Mouse (Mus musculus) bone marrow, adult 2 months (tissue): Measurements from ENCODE around the gene Fxyd5.

Source experiments
- CTCF ChIP-seq: fragments of 200-500 bp; IDR thresholded peaks from 2 replicates; pipeline ENCODE4 v1.5.1; 2011; ENCODE audit warnings: low read length, control low read depth; ENCODE audit not compliant: control insufficient read depth, insufficient read depth
- POLR2A ChIP-seq: fragments of 200-500 bp; IDR thresholded peaks from 2 replicates; pipeline ENCODE4 v1.6.1; 2011; ENCODE audit warnings: low read depth, mild to moderate bottlenecking, control low read depth, low read length, borderline replicate concordance; ENCODE audit not compliant: control insufficient read depth

DNA sequence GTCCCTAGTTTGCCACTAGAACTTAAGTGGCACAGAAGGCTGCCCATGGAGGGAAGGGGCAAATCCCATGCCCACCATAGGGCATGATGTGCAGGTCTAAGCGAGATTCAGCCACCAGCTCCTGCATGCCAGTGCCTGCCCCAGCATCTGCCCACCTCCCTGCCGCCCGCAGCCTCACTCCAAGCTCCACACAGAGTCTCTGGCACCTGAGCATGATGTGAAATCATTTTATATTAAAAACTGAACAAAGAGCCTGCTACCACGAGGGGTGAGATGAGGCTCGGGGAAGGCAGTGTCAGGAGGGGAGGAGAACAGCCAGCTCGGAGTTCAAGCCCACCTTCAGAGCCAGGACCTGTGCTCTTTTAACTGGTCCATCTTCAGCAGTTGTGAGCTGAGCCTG is 28.0 kb upstream of the Fxyd5 start:
- TF ChIP-seq CTCF (no peak), POLR2A (no peak)
